Mouse (Mus musculus) heart, adult 2 months (tissue): ENCODE measurements around the gene Hist3h2a.

Source experiments
- CTCF ChIP-seq: fragments of 200-600 bp; IDR thresholded peaks from 2 replicates; pipeline ENCODE4 v1.8.1; 2022; ENCODE audit warnings: antibody characterized with exemption, mild to moderate bottlenecking, moderate library complexity
- EP300 ChIP-seq: fragments of 200-500 bp; IDR thresholded peaks from 2 replicates; pipeline ENCODE4 v1.6.1; 2011; ENCODE audit warnings: low read depth, low read length, control low read depth; ENCODE audit not compliant: insufficient read depth

DNA sequence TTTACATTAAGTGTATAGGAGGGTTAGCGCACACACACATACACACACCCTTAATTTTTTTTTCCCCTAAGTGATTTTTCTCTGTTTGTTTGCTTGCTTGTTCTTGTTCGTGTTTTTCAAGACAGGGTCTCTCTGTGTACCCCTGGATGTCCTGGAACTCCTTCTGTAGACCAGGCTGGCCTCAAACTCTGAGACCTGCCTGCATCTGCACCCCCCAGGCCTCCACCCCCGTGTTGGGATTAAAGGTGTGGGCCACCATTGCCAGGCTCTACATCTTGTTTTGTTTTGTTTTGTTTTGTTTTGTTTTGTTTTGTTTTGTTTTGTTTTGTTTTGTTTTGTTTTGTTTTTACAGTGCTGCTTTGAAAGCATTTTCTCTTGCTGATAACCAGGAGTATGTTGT is 7.2 kb upstream of the Hist3h2a start:
- TF ChIP-seq CTCF (no peak), EP300 (no peak)
